Mouse (Mus musculus) adrenal gland, postnatal 10 days (tissue): ENCODE measurements around the gene Arvcf. TPM values are rescaled to one million over a fixed set of nuclear protein-coding genes. Genes with fewer than 3 reads are reported as not detected.

Source experiments
- DNase-seq: peaks from one replicate; pipeline ENCODE4 v3.0.0; 2021; ENCODE audit warnings: mixed read lengths
- total RNA-seq, 2 experiments: library from RNA; stranded (reverse); gene quantifications; 2 replicates each; pipeline ENCODE4 v1.2.3; 2021

Arvcf gene
- total RNA-seq, 2 experiments from 2014 or later = 29.4 to 39.2 TPM

DNA sequence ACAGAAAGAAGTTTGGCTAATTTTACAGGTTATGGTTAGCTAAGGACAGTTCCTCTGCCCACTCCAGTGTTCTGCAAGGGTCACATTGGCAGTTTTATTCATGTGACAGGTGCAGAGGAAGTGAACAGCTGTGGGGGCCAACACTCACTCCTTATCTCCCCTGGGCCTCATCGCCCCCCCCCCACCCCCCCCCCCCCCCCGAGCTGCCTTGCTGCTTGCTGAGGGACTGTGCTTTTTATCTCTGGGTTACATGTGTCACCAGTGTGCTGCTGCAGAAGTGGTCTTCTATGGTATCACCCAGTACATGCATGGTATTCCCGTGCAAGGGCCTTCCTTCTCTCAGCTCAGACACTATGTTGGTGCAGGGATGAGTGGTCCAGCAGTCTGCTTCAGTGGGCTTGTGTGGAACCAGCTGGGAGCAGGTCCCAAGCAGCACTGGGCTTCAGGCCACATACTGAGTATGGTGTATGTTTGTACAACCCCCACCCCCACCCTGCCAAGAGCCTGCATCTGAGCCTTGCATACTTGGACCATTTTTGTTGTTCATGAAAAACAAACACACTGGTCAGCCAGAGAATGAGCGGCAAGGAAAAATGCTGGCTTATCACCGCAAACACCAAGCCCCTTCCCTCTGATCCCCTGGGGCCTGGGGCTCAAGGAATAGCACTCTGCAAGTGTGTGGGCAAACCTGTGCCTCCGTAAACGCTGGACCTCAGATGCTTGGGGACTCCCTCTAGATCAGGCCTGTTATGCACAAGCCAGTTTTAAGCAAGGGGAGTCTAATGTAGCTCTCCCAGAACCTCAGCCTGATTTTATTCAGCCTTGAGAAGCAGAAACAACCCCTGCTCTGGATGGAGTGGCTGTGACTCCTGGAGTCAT lies 40.0 kb downstream of the Arvcf start:
- DNase-seq = no peak

DNA sequence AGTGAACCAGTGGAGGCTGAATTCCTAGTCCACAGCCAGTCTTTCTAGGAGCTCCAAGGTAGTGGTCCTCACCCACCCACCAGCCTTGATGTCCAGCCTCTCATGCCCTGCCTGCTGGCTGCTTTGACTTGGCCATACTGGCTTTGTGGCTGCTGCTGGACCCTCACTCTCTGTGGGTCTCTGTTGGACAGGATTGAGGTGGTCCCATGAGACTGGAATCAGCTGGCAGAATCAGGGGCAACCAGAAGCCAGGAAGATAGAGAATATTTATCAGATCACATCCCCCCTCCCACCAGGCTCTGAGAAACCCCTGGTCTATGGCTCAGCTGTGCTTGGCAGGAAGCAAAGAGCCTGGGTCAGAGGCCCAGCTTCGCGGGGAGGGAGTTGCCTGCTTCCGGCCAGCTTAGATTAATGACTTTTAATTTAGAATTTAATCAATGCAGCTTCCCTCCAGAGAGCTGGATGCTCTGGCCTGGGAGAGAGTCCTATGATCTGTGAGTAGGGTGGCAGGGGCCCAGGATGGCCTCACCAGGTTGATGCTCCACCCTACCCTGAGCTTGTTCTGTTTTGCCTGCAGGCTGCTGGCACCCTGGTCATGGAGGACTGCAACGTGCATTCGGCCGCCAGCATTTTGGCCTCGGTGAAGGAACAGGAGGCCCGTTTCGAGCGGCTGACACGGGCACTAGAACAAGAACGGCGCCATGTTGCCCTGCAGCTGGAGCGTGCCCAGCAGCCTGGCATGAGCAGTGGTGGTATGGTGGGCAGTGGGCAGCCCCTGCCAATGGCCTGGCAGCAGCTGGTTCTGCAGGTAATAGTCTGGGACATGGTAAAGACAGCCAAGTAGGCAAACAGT lies 40.8 kb downstream of the Arvcf start:
- DNase-seq = peak; percentile 11

DNA sequence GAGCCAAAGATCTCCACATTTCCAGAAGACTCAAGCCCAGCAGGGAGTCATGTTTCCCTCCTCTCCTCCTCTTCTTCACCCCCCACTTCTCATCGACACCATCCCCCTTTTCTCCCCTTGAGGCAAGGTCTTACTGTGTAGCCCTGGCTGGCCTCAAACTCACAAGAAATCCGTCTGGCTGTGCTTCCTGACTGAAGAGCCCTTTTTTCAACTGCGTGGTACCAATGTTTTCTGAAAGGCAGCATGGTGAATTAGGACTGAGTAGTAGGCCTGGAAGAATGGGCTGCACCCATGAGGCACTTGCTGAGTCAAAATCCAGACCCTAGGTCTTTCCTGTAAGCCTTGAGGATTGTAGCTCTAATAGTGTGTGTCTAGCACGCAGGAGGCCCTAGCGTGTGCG lies 42.4 kb downstream of the Arvcf start:
- DNase-seq = no peak

DNA sequence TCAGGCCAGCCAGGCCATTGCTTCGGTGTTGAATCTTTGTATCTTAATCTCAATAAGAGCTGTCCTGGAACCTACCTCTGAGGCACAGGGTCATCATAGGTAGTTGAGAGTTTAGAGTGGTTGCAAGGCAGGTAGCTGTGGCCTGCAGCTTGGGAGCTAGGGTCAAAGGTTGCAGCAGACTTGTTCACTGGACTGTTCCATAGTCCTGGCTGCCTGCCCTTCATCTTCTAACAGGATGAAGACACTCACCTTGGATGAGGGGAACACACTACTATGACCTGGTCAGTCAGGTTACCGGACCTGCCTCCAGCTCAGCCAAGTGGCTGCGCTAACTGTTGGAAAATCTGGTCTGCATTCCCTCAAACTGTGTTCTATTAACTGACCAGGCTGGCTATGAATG lies 43.1 kb downstream of the Arvcf start:
- DNase-seq = no peak

DNA sequence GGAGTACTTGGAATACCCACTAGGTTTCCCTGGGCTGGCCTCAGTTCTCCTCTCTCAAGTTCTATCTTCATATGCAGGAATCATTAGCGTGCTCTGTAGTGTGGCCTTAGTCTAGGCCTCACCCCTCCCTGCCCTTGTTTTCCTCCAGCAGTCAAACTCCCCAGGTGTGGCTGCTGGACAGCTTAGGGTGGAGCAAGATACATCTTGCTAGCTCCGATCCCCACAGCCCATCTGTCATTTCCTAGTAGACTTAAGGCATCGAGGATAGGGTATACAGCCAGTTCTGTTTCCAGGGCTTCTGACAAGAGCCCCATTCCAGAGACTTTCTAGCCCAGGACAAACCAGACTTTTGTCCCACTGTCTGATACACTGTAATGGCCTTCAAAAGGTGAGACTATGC lies 43.7 kb downstream of the Arvcf start:
- no peak for DNase-seq

DNA sequence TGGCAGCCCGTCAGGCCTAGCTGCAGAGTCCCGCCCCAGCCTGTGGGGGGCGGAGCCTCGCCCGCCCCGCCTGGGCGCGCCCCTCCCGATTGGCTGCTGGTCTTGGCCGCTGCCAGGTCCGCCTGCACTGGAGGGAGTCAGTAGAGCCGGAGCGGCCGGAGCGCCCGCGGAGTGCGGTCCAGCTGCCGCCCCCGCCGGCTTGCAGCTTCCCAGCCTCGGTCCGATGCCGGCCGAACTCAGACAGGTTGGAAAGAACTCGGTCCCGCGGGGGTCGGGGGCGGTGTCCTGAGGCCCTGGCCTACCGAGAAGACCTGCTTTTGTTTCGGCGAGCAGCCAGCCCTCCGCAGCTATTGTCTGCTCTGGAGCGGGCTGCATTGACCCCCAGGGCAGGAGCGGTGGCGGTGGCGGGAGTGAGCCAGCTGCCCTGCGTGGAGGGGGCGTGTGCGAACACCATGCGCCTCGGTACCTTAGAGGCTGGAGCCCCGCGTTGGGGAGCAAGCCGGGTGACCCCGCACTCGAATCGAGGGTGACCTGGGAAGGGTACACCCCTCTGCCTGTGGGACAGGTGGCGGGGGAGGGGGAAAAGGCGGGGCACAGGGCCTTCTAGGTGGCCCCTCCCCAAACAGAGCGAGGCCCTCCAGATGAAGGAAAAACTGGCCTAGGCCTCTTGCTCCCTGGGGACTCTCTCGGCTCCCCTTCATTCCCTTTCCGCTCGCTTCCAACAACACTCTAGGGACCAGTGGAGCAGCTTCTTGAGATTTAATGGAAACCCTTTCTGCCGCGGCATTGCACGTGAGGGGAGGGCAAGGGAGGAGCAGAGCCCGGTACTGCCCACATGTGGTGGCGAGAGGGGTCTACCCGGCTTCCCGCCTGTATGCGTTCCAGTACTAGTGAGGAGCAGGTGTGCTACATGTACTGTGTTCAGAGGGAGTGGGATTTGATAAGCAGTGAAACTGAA lies 44.8 kb downstream of the Arvcf start:
- peak; percentile 95 for DNase-seq

DNA sequence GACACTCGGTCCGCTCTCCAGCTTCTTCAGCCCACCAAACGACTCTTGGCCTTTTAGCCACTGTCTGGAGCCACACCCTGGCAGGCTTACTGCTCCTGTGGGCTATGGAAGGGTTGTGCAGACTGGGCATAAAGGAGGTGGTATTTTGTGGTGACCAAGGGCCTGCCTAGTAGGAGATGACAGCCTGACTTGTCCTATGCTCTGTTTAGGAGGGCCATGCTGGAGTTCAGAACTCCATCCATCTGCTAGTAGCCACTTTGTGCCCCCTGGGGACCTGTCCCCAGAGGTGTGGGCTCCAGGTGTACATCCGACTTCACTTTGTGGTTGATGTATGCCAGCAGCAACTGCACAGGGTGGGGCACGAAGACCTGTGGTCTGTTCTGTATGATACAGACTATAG lies 45.6 kb downstream of the Arvcf start:
- no peak for DNase-seq

DNA sequence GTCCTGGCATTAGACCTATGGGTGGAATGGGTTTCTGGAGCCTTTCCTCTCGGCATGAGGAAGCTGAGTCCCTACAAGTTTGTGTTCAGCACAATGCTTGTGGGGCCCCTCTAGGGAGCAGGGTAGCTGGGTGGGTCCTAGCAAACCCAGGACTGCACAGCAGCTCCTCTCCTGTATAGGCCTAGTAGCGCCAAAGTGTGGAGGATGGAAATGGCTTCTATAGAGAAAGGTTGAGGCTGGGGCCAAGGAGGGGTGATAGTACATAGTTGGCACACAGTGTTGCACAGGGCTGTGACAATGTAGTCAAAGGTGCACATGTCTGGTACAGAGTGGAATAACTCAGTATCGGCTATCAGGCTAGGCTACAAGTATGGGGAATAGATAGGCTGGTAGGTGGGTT lies 46.1 kb downstream of the Arvcf start:
- no peak for DNase-seq

DNA sequence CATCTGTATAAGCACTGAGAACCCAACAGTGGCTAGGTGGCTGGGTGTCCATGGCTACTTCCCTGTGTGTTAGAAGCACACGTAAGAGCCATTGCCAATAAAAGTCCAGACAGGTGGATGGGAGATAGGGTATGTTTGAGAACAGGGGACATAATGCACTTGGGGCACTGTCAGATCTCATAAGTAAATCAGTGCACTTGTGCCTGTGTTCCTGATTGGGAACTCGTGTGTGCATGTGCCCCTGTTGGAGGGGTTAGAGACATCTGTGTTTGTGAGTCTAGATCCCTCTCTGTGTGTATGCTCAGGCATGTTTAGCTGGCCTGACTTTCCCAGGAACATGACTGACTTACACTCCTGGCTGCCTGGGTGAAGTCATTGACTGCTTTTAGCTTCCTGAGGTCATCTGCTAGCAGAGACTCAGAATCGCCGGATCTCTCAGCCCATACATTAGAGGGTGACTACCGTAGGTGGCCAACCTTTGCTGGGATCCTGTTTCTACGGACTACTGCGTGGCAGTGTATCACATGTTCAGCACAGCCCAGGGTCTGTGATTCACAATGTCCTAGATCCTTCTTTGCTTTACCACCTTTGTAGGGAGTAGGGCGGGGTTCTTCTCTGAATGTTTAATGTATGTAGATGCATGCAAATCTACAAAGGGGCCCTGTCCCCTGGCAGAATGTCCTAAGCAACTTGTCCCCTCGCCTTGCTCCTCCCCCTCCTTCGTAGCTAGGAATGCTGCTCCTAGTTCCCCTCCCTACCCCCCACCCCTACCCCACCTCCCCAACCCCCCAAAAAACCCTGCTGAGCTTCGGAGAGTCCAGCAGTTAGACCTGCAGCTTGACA lies 47.0 kb downstream of the Arvcf start:
- DNase-seq = no peak

DNA sequence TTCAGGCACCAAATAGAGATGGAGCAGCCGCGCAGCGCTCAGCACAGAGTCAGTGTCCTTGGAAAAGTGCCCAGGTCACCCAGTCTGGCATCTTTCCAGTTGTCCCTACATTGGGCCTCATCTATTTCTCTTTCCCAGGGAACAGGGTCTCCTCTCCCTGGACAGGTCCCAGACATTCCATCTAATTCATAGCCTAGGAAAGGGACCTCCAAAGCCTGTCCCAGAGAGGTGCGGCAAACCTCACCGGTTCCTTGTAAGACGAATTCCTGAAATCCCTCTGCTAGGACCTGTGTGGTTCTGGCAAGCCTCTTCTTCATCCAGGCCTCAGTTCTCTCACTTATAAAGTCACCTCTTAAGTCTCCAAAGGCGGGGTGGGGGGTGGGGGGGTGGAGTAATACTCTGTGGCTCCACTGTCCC lies 47.6 kb downstream of the Arvcf start:
- DNase-seq = peak; percentile 89

DNA sequence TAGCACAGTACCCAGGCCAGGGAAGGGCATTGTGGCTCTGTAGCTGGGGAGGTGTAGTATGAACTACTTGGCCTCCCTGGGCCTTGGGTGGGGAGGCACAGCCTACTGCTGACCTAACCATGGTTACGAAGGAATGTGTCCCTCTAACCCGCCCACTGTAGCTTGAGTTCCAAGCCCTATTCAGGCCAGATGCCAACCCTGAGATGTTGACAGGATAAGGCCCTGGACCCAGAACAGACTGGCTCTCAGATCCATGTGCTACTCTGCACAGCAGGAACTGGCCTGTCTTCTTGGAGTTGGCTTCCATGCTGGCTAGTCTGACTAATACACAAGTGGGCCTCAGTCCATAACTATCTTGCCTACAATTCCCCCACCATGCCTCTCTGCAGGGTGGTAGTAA lies 48.2 kb downstream of the Arvcf start:
- peak; percentile 70 for DNase-seq

DNA sequence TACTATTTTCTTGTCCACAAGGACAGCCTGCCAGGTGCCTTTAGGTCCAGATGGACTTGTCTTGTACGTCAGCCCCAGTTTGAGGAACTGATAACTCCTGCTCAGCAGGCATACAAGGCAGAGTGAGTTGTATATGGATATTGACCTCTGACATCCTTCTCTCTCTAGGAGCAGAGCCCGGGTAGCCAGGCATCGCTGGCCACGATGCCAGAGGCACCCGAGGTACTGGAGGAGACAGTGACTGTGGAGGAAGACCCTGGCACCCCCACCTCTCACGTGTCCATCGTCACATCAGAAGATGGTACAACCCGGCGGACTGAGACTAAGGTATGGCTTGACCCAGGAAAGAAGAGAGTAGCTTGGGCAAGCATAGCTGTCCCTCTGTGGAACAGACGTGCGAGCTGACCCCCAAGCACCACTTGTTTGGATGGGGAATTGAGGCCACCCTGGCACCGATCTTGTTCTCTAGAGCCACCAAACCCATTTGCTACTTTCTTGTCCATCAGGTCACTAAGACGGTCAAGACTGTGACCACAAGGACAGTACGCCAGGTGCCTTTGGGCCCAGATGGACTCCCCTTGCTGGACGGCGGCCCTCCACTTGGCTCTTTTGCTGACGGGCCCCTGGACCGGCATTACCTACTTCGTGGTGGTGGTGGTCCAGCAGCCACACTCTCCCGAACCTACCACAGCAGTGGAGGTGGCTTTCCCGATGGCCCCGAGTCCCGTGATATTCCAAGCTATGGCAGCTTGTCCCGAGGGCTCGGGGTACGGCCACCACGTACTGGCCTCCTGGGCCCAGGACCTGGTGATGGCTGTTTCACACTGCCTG lies 49.0 kb downstream of the Arvcf start:
- DNase-seq = no peak

DNA sequence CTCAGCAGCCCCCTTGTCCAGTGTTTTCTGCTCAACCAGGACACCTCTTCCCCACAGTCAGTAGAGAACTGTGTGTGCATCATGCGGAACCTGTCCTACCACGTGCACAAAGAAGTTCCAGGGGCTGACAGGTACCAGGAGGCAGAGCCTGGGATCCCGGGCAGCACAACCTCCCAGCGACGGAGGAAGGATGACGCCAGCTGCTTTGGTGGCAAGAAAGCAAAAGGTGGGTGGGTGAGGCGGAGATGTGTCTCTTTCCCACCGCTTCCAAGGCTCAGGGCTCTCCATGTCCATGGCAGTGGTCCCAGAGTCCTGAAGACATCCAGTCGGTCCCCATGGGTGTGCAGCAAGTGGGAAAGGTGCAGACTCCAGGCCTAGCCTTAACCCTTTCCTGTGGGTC lies 52.0 kb downstream of the Arvcf start:
- no peak for DNase-seq

DNA sequence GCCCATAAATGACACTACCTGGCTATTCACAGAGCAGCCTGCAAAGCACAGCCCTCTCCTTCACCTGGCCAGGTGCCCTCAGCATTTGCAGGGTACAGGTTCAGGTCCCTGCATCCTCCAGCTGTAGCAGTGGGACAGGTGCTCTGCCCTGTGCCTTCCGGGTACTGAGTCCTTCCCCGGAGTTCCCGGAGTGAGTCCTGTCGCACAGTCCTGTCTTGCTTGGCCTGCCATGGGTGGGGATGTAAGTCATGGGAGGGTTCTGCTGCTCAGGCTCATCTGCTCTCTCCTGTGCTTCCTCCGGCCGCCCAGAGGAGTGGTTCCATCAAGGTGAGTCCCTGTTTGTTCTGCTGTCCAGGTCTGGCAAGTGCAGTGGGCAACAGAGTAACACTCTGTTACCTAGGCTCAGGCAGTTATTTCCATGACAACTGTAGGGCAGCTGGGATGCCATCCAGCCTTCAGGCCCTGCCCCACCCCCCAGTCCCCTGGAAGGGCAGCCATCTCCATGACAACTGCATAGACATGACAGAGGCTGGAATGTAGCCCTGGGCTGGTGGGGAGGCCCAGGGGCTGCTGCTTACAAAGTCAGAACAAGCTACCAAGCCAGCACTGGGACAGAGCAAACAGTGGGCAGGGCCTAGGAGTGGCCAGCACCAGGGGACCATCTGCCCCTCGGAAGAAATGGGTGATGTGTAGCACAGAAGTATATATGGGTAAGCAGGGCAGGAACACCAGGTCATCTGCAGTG lies 52.7 kb downstream of the Arvcf start:
- peak; percentile 48 for DNase-seq

DNA sequence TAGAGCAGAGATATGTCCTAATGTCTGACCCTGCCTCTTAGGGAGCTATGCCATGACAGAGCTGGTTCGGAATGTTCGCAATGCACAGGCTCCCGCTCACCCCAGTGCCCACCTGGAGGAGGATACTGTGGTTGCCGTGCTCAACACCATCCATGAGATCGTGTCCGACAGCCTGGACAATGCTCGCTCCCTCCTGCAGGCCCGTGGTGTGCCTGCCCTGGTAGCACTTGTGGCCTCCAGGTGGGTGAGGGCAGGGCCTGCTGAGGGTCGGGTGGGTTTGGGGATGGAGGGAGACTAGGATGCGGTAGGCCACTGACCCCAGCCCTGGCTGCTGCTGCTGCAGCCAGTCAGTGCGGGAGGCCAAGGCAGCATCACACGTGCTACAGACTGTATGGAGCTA lies 55.3 kb downstream of the Arvcf start:
- DNase-seq = no peak

DNA sequence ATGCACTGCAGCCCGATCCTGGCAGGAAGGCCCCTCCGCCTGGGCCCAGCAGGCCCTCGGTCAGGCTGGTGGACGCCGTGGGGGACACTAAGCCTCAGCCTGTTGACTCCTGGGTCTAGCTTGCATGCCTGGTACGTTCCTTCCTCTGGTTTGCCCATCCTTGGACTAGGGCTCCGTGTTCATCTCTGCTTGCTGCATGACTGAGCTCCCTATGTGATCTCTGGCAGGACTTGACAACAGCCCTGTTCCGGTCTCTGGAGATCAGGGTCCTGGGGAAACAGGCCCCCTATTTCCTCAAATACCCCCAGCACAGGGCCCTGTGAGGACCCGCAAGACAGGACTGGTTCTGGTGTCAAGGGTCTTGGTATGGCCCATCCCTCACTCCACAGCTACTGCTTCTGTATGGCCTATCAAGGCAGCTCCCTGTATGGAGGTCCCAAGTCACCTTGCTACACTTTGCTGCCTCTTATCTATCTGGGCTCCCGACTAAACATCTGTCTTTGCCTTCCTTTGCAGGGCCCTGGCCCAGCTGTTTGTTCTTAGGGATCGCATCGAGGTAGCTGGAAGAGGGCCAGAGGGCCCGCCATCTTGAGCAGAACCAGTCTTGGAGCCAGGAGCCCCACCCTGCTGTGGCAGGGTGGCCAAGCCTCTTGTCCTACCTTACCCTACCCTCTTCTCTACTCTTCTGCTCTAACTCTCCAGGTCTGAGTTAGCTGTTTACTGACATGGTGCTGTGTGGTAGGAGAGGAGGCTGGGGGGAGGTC lies 57.3 kb downstream of the Arvcf start:
- DNase-seq = no peak

DNA sequence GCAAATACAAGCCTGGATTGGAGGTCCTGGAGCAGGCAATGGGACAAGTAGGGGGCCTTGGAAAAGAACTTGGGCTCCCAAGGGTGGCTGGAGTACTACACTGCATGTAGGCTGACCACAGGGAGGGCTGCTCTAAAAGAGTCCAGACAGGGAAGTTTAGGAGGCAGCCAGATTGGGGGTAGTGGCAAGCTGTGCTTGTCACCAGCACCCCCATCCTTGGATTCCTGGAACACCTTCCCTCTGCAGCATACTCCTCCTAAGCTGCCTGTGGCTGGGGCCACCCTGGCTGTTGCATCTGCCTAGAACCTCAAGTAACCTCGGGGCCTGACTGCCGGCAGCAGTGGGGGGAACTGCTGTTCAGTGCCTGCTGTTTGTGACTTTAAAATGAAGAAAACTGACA lies 57.9 kb downstream of the Arvcf start:
- no peak for DNase-seq

DNA sequence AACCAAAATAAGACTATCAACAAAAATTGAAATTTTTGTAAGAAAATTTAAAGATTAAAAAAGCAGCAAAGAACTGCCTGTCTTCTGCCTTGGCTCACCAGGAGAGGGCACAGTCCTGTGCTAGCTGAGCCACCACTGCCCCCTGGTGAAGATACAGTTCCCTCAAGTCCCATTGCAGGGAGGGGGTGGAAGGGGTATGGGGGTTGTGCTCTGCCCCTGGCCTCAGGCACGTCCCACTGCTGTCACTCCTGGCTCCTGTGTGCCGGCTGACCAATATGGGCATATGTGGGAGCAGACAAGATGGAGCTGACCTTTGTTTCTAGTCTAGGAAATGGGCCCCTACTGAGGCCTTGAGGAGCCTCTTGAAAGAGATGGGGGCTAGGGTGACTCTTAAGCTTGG lies 58.3 kb downstream of the Arvcf start:
- DNase-seq = peak; percentile 76

DNA sequence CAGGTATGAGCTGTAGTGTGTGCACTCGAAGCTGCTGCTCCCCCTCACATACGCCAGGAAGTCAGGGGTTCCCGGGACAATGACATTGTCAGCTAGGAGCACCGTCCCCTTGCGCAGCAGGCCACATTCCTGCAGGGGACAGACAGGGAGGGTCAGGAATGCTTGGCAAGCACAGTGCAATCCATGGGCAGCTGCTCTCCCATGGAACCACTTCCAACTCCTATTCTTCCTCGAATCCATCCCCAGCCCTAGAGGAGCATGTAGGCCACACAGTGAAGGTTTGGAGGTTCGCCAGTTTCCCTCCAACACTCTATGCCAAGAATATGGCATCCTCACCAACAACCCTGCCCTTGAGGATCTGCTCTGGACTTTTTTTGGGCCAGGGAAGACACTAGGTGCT lies 59.9 kb downstream of the Arvcf start:
- DNase-seq = no peak
